Mouse (Mus musculus) ZHBTc4 (cell line): ENCODE measurements around the gene Klra6.
"Not testable (repeated sequence)": the region's sequence is repeated elsewhere in the genome, so short reads cannot be mapped to it uniquely, and the experiment has no call there.

ENCODE experiments used
- DNase-seq: peaks from one replicate; pipeline ENCODE4 v3.0.0-alpha.2; 2011; ENCODE audit warnings: low read depth, low spot score

The Klra6 gene

GRCm38 (mm10) chr6:130026854-130027253 lies at the start of gene Klra6:
TSS of gene Klra6 (minus strand) at chr6:130026954.
- no peak for DNase-seq

- DNase-seq, result not testable (repeated sequence)
These were observed 40.4 kb upstream of the Klra6 start, which contains the start of gene Klra4 for GRCm38 (mm10) chr6:130067171-130067570. TSS of gene Klra4 (minus strand) at chr6:130067271.

GRCm38 (mm10) chr6:130065196-130065595 lies 38.4 kb upstream of the Klra6 start:
- DNase-seq, result no peak

GRCm38 (mm10) chr6:130035146-130035545 lies 8.4 kb upstream of the Klra6 start:
- DNase-seq, result not testable (repeated sequence)

- not testable (repeated sequence) for DNase-seq
These were observed 4.8 kb upstream of the Klra6 start for GRCm38 (mm10) chr6:130031493-130032089.
